Mouse (Mus musculus): ENCODE measurements around the gene Lyst. TPM values are rescaled to one million over a fixed set of nuclear protein-coding genes. Genes with fewer than 3 reads are reported as not detected.

The Lyst gene
- polyA plus RNA-seq, 1 experiment from 2014 or later = 2.3 TPM

Other genes starting within 250 kb of the Lyst start
- 18.3 and 19.6 TPM in 2 replicates for gene Gpr137b, start 196.4 kb upstream of the Lyst start, polyA plus RNA-seq (2014; fragmentation: Nextera tagmentation; extraction: Ambion mirVana)
- 28.3 and 32.2 TPM in 2 replicates for gene Nid1, start 152.8 kb upstream of the Lyst start, polyA plus RNA-seq (2014; fragmentation: Nextera tagmentation; extraction: Ambion mirVana)
- 0.48 and 1.1 TPM in 2 replicates for gene Gng4, start 193.7 kb downstream of the Lyst start, polyA plus RNA-seq (2014; fragmentation: Nextera tagmentation; extraction: Ambion mirVana)